Mouse (Mus musculus): Measurements from ENCODE around the gene Wdtc1. TPM values are rescaled to one million over a fixed set of nuclear protein-coding genes. Genes with fewer than 3 reads are reported as not detected.

Gene Wdtc1
- total and polyA plus RNA-seq, 2 experiments from 2014 or later: 14.9 to 47.7 TPM

DNA sequence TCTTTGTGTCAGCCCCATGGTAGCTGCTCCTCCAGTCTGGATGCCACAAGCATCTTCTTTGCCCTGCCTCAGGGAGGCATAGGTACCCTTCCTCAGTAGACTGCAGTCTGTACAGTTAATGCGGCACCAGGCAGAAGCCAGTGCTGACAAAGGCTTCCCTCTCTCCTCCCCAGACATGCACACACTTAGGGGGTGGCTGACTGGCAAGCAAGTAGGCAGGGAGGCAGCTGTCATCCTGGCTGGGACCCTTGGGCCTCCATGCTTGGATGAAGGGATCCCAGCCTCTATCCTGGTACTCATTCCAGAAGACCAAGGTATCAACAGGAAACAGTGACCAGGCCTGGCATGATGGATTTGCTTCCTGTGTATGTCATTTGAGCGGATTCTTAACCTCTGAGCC lies 42.8 kb upstream of the Wdtc1 start:
- Histone ChIP-seq H3K9ac (replicated peaks; ENCODE audit: low read length) (no peak overlapping the region), H3K9me3 (ENCODE audit: low read length) (no peaks in the 10 kb centered on the region), H3K27me3 (ENCODE audit: insufficient read depth, low read length) (no peaks in the 10 kb centered on the region), H3K4me3 (ENCODE audit: low read length) (no peak overlapping the region), H3K27ac (peak overlapping the region; percentile 17; the same call in 1 of the 2 replicates), H3K4me1 (ENCODE audit: insufficient read depth, low read length) (peaks cover 20% of the 10 kb centered on the region), H3K36me3 (ENCODE audit: insufficient read depth, low read length) (no peaks in the 10 kb centered on the region), H3K4me2 (ENCODE audit: low read depth, low read length) (no peak overlapping the region)
- 76% methylated on average over 2 of the region's 2 CpGs for WGBS
- no peak for DNase-seq (ENCODE audit: low spot score)
- TF ChIP-seq CTCF (IDR thresholded peaks at IDR 0.05; ENCODE audit: low read depth): no peak
- ATAC-seq: peak; percentile 15; the same call in 1 of the 2 replicates

DNA sequence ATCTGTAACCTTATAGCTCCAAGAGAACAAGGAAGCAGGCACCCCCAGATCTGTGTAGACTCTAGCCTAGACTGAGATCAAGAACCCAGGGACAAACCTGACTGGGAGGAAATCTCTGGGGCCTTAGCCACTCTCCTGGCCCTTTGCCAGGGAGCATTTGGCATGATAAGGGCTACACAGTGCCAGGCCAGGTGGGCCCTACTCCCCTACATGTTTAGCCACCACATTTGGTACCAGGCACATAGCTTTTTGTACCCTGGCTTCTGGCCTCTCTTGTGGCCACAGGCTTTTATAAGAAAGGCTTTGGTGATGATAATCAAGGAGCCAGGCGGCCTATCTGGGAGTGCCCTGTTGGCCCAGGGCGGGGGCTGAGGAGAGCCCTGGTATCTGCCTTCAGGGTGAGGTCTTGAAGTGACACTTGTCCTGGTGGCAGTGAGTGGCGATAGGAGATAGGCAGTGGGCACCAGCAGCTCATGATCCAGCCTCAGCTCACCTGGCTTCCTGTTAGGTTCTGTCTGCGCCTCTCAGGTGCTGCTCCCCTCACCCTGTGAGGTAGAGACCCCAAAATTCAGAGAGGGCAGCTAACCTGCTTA lies 41.8 kb upstream of the Wdtc1 start:
- WGBS: 86% methylated on average over 4 of the region's 4 CpGs
- TF ChIP-seq CTCF (IDR thresholded peaks at IDR 0.05; ENCODE audit: low read depth): no peak
- Histone ChIP-seq H3K9ac (replicated peaks; ENCODE audit: low read length) (no peak overlapping the region), H3K4me3 (ENCODE audit: low read length) (no peak overlapping the region), H3K9me3 (ENCODE audit: low read length) (no peaks in the 10 kb centered on the region), H3K36me3 (ENCODE audit: insufficient read depth, low read length) (no peaks in the 10 kb centered on the region), H3K4me2 (ENCODE audit: low read depth, low read length) (no peak overlapping the region), H3K4me1 (ENCODE audit: insufficient read depth, low read length) (peaks cover 20% of the 10 kb centered on the region), H3K27me3 (ENCODE audit: insufficient read depth, low read length) (no peaks in the 10 kb centered on the region), H3K27ac (no peak overlapping the region)
- no peak for DNase-seq (ENCODE audit: low spot score)
- ATAC-seq: no peak

GRCm38 (mm10) chr4:133391185-133392040 lies 38.1 kb upstream of the Wdtc1 start:
- DNase-seq (ENCODE audit: low spot score) (no peak), ATAC-seq (no peak)
- Histone ChIP-seq H3K27me3 (ENCODE audit: insufficient read depth, low read length) (no peaks in the 10 kb centered on the region), H3K4me2 (ENCODE audit: low read depth, low read length) (no peak overlapping the region), H3K9me3 (ENCODE audit: low read length) (no peaks in the 10 kb centered on the region), H3K4me3 (ENCODE audit: low read length) (no peak overlapping the region), H3K27ac (no peak overlapping the region), H3K36me3 (ENCODE audit: insufficient read depth, low read length) (no peaks in the 10 kb centered on the region), H3K4me1 (ENCODE audit: insufficient read depth, low read length) (peaks cover 15% of the 10 kb centered on the region; the same call in 1 of the 2 replicates), H3K9ac (replicated peaks; ENCODE audit: low read length) (no peak overlapping the region)
- TF ChIP-seq CTCF (IDR thresholded peaks at IDR 0.05; ENCODE audit: low read depth): no peak
- WGBS: 64% methylated on average over 18 of the region's 18 CpGs

DNA sequence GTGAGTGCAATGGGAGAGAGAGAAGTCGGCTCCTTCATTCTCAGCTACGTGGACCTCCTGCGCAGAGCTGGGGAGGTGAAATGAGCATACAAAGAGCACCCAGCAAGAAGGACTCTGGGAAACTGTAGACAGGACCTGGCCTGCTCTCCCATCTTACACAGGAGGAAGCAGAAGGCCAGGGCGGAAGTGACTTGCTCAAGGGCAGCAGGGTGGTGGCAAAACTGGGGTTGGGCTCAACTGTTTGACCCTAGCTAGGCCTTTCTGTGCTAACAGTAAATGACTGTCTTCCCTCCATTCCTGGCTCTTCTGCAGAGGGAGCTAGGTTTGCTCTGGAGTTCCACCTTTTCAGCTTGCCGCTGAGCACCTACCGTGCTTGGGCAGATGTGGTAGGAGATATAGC lies 37.3 kb upstream of the Wdtc1 start:
- Histone ChIP-seq H3K4me1 (ENCODE audit: insufficient read depth, low read length) (peaks cover 7% of the 10 kb centered on the region; the same call in 1 of the 2 replicates), H3K36me3 (ENCODE audit: insufficient read depth, low read length) (no peaks in the 10 kb centered on the region), H3K27me3 (ENCODE audit: insufficient read depth, low read length) (no peaks in the 10 kb centered on the region), H3K9ac (replicated peaks; ENCODE audit: low read length) (no peak overlapping the region), H3K9me3 (ENCODE audit: low read length) (no peaks in the 10 kb centered on the region), H3K27ac (no peak overlapping the region), H3K4me3 (ENCODE audit: low read length) (no peak overlapping the region), H3K4me2 (ENCODE audit: low read depth, low read length) (no peak overlapping the region)
- no peak for TF ChIP-seq CTCF (IDR thresholded peaks at IDR 0.05; ENCODE audit: low read depth)
- DNase-seq (ENCODE audit: low spot score) (no peak), ATAC-seq (no peak)
- 92% methylated on average over 6 of the region's 6 CpGs for WGBS

- no peak overlapping the region for H3K4me3 ChIP-seq (ENCODE audit: low read length)
- H3K27me3 ChIP-seq (ENCODE audit: insufficient read depth, low read length): no peaks in the 10 kb centered on the region
- ATAC-seq (no peak), DNase-seq (ENCODE audit: low spot score) (no peak)
- WGBS: 95% methylated on average over 2 of the region's 2 CpGs
- H3K27ac ChIP-seq: no peak overlapping the region
- H3K9ac ChIP-seq (replicated peaks; ENCODE audit: low read length): no peak overlapping the region
- no peaks in the 10 kb centered on the region for H3K9me3 ChIP-seq (ENCODE audit: low read length)
- peaks cover 5% of the 10 kb centered on the region; the same call in 1 of the 2 replicates for H3K4me1 ChIP-seq (ENCODE audit: insufficient read depth, low read length)
- no peak for TF ChIP-seq CTCF (IDR thresholded peaks at IDR 0.05; ENCODE audit: low read depth)
- H3K36me3 ChIP-seq (ENCODE audit: insufficient read depth, low read length): no peaks in the 10 kb centered on the region
- H3K4me2 ChIP-seq (ENCODE audit: low read depth, low read length): no peak overlapping the region
Observed at GRCm38 (mm10) chr4:133390042-133390441, 36.8 kb upstream of the Wdtc1 start.

DNA sequence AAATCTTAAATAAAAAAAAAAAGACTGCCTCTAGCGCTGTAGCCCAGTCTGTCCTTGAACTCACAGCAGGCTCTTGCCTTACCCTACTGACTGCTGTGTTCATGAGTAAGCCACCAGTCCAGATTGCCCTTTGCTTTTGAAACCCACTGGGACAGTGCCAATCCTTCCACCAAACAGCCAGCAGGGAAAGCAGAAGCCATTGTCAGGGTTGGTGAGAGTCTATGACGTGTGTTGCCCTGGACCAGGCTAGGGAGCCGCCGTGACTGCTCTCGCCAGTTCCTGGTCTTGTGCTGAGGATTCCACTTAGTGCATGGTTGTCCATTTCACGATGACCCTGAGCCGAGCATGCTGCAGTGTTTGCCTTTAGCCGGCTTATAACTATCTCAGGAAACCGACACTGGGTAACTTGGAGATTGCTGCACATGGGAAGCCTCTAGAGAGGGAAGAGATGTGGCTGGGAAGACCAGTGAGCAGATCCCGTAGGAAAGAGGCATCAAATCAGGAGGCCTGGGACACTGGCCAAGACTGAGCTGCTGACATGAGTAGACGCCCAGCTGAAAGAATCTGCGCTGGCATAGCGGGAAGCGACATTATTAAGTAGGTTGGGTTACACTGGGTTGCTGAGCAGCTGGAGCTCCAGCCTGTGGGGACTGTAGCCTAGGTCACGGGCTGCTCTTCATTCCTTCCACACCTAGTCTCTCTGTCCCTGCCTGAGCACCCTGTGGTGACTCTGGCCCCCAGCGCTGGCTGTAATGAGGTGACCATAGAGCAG lies 35.7 kb upstream of the Wdtc1 start:
- TF ChIP-seq CTCF (IDR thresholded peaks at IDR 0.05; ENCODE audit: low read depth): no peak
- peak; percentile 61 for DNase-seq (ENCODE audit: low spot score)
- H3K27me3 ChIP-seq (ENCODE audit: insufficient read depth, low read length): no peaks in the 10 kb centered on the region
- H3K9ac ChIP-seq (replicated peaks; ENCODE audit: low read length): no peak overlapping the region
- peak overlapping the region; percentile 6; the same call in 1 of the 2 replicates for H3K27ac ChIP-seq
- peak; percentile 35 for ATAC-seq
- 60% methylated on average over 16 of the region's 16 CpGs for WGBS
- no peaks in the 10 kb centered on the region for H3K9me3 ChIP-seq (ENCODE audit: low read length)
- no peak overlapping the region for H3K4me2 ChIP-seq (ENCODE audit: low read depth, low read length)
- peaks cover 5% of the 10 kb centered on the region; the same call in 1 of the 2 replicates for H3K4me1 ChIP-seq (ENCODE audit: insufficient read depth, low read length)
- H3K36me3 ChIP-seq (ENCODE audit: insufficient read depth, low read length): no peaks in the 10 kb centered on the region
- H3K4me3 ChIP-seq (ENCODE audit: low read length): no peak overlapping the region

All from hindbrain, postnatal 0 days (tissue).